In the genomic region with DNA sequence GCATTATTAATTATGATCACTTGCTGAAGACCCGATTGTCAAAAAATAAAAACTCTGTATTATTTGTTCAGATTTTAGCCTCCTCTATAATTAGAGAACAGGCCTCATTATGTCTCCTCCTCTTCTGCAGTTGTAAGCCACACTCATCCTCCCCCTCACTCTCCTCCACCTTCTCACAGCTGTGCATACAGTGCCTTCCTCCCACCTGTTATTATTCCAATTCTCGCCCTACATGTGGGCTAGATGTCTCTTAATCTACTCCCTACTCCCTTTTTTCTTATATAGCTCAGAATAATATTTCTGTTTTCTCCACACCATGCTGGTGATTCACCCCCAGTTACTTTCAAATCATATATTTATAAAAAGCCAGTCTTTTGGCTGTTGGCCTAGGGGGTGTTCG, we compare ENCODE assay signal across 18 mouse cellular contexts.
DNase-seq lines count a peak whose midpoint lies in the region; ATAC-seq lines count a peak whose summit lies in the region.
"Had no signal": no experiment of that assay in that cellular context is flagged by ENCODE, and none has a peak within 500 bp of the region (broad histone marks: within the 10 kb centered on the region; RNA-seq: fewer than 3 reads in every experiment).

No protein-coding gene starts in this region.

- H3K36me3 ChIP-seq in heart, embryonic 10.5 days = peaks cover 20% of the 10 kb centered on the region
- peaks cover 3% of the 10 kb centered on the region; the same call in 1 of the 2 replicates for H3K36me3 ChIP-seq in intestine, embryonic 16.5 days (ENCODE audit: control insufficient read depth, insufficient read depth, low read length)
- H3K36me3 ChIP-seq: embryonic facial prominence, embryonic 12.5 days; forebrain, embryonic 15.5 days had no signal

- no peaks in the 10 kb centered on the region for H3K9me3 ChIP-seq in heart, embryonic 10.5 days
- no peaks in the 10 kb centered on the region for H3K9me3 ChIP-seq in intestine, embryonic 16.5 days (ENCODE audit: control insufficient read depth, low read length)
- H3K9me3 ChIP-seq: embryonic facial prominence, embryonic 12.5 days; forebrain, embryonic 15.5 days; heart, embryonic 15.5 days; hindbrain, embryonic 13.5 days had no signal

- no peak for ATAC-seq in intestine, embryonic 16.5 days
- ATAC-seq: forebrain, embryonic 15.5 days; hindbrain, postnatal 0 days had no signal

- no peak overlapping the region for H3K4me3 ChIP-seq in heart, embryonic 10.5 days
- no peak overlapping the region for H3K4me3 ChIP-seq in intestine, embryonic 16.5 days (ENCODE audit: low read length)
- H3K4me3 ChIP-seq: embryonic facial prominence, embryonic 12.5 days; forebrain, embryonic 15.5 days; heart, embryonic 15.5 days; hindbrain, embryonic 13.5 days had no signal

- H3K27ac ChIP-seq in heart, embryonic 10.5 days = no peak overlapping the region
- no peak overlapping the region for H3K27ac ChIP-seq in intestine, embryonic 16.5 days (ENCODE audit: low read length)
- H3K27ac ChIP-seq: embryonic facial prominence, embryonic 12.5 days; forebrain, embryonic 15.5 days; heart, embryonic 15.5 days; hindbrain, embryonic 13.5 days; hindbrain, postnatal 0 days had no signal

- no peak overlapping the region for H3K9ac ChIP-seq in intestine, embryonic 16.5 days (ENCODE audit: low read depth, low read length)
- H3K9ac ChIP-seq: embryonic facial prominence, embryonic 12.5 days; forebrain, embryonic 15.5 days; heart, embryonic 15.5 days; hindbrain, embryonic 13.5 days had no signal

- peaks cover 19% of the 10 kb centered on the region; the same call in 1 of the 2 replicates for H3K4me1 ChIP-seq in heart, embryonic 10.5 days
- no peaks in the 10 kb centered on the region for H3K4me1 ChIP-seq in intestine, embryonic 16.5 days (ENCODE audit: control insufficient read depth, insufficient read depth, low read length)
- H3K4me1 ChIP-seq: embryonic facial prominence, embryonic 12.5 days; forebrain, embryonic 15.5 days; hindbrain, embryonic 13.5 days had no signal

- H3K27me3 ChIP-seq in heart, embryonic 10.5 days (ENCODE audit: insufficient read depth, poor library complexity, severe bottlenecking) = no peaks in the 10 kb centered on the region
- H3K27me3 ChIP-seq in intestine, embryonic 16.5 days (replicated peaks; ENCODE audit: control insufficient read depth, insufficient read depth, low read length) = no peaks in the 10 kb centered on the region
- H3K27me3 ChIP-seq: embryonic facial prominence, embryonic 12.5 days; forebrain, embryonic 15.5 days; heart, embryonic 15.5 days; hindbrain, embryonic 13.5 days had no signal

- WGBS in heart, embryonic 10.5 days = 84% methylated on average over 3 of the region's 3 CpGs
- 85% methylated on average over 3 of the region's 3 CpGs for WGBS in intestine, embryonic 16.5 days

- peak; percentile 17 for DNase-seq in heart, embryonic 10.5 days (ENCODE audit: low spot score)
- no peak for DNase-seq in heart, adult 9 months (ENCODE audit: low spot score in 2 of 2)
- peak; percentile 43 to 52 for DNase-seq in left cerebral cortex, adult 9 months (ENCODE audit: low spot score in 2 of 2)
- DNase-seq in left cerebral cortex, adult 18-20 months (ENCODE audit: low spot score in 2 of 2) = no peak
- peak; percentile 86 for DNase-seq in brain, adult 2 months (ENCODE audit: low read depth, low spot score)
- DNase-seq: adrenal gland, adult 2 months; adrenal gland, postnatal 25 days; cerebellum, adult 2 months; cerebellum, postnatal 25 days; gastrocnemius, postnatal 36 days; heart, postnatal 14 days had no signal

- H3K4me2 ChIP-seq in intestine, embryonic 16.5 days (ENCODE audit: low read depth, low read length) = no peak overlapping the region
- H3K4me2 ChIP-seq: embryonic facial prominence, embryonic 12.5 days; forebrain, embryonic 15.5 days; heart, embryonic 11.5 days; heart, embryonic 15.5 days; hindbrain, embryonic 13.5 days had no signal

Comparison
In these comparisons a context has a peak if more than half of its experiments do, and no peak if none do; other contexts are left out.
1. DNase-seq: peak in heart, embryonic 10.5 days (single experiment), left cerebral cortex, adult 9 months (2 of 2) and brain, adult 2 months (single experiment); none in heart, adult 9 months (0 of 2) and left cerebral cortex, adult 18-20 months (0 of 2).